Mouse (Mus musculus) lung, adult 2 months (tissue): ENCODE data around the gene Ctps2.

ENCODE experiments used
- CTCF ChIP-seq: fragments of 200-500 bp; IDR thresholded peaks from 2 replicates; pipeline ENCODE4 v1.5.1; 2011; ENCODE audit warnings: mild to moderate bottlenecking, low read length, control low read depth; ENCODE audit not compliant: insufficient read depth
- POLR2A ChIP-seq: fragments of 200-500 bp; IDR thresholded peaks from 2 replicates; pipeline ENCODE4 v1.6.1; 2011; ENCODE audit warnings: low read depth, mild to moderate bottlenecking, control low read depth, low read length, borderline replicate concordance; ENCODE audit errors: extremely low read depth

DNA sequence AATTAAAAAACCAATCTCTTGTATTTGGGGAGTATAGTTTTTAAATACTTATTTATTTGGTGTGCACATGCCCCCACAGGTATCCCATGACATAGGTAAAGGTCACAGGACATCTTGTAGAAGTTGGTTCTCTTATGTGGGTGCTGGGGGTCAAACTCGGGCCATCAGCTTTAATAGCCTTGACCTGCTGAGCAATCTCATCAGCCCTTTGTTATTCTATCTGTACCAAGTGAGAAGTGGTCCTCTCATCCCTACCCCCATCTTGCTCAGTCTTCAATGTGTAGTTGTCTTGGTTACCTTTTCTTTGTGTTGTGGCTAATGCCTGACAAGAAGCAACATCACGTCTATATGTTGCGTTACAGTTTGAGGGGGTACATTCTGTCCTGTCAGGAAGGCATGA, 56.9 kb downstream of the Ctps2 start:
- TF ChIP-seq CTCF: no peak
- no peak for TF ChIP-seq POLR2A
